Mouse (Mus musculus): Measurements from ENCODE around the gene Arhgap33. TPM values are rescaled to one million over a fixed set of nuclear protein-coding genes. Genes with fewer than 3 reads are reported as not detected.

Arhgap33 gene
- total RNA-seq (2023; ENCODE audit: inconsistent age) = 11.3 to 15.9 TPM (median 12.8 TPM) in 4 replicates

GRCm38 (mm10) chr7:30534633-30535577, at the start of gene Arhgap33:
Gene Arhgap33 (minus strand): TSS chr7:30535060.

GRCm38 (mm10) chr7:30564970-30565571, 30.2 kb upstream of the Arhgap33 start, which contains the start of gene Igflr1:
Gene Igflr1 (plus strand): TSS chr7:30565427.

GRCm38 (mm10) chr7:30563117-30563905, 28.5 kb upstream of the Arhgap33 start, which contains the start of the genes U2af1l4, Gm49396 and Psenen:
Gene U2af1l4 (plus strand): TSS chr7:30563301.
Gene Gm49396 (plus strand): TSS chr7:30563344.
Gene Psenen (minus strand): TSS chr7:30563627.

GRCm38 (mm10) chr7:30559443-30559954, 24.6 kb upstream of the Arhgap33 start, which contains the start of gene Lin37:
Gene Lin37 (minus strand): TSS chr7:30559838.

GRCm38 (mm10) chr7:30552102-30553020, 17.5 kb upstream of the Arhgap33 start, which contains the start of the genes Hspb6 and Proser3:
Gene Hspb6 (plus strand): TSS chr7:30552178.
Gene Proser3 (minus strand): TSS chr7:30552299.

GRCm38 (mm10) chr7:30493401-30493931, 41.4 kb downstream of the Arhgap33 start, which contains the start of gene Prodh2:
Gene Prodh2 (plus strand): TSS chr7:30493622.

Other genes starting within 250 kb of the Arhgap33 start
- gene Clip3, start 243.3 kb downstream of the Arhgap33 start, total RNA-seq (2023; ENCODE audit: inconsistent age) = not detected in 4 replicates
- gene Alkbh6, start 226.3 kb downstream of the Arhgap33 start, total RNA-seq (2023; ENCODE audit: inconsistent age) = 78.4 to 86.3 TPM (median 81.5 TPM) in 4 replicates
- 6.4 to 7.9 TPM (median 6.8 TPM) in 4 replicates for gene Syne4, start 220.3 kb downstream of the Arhgap33 start, total RNA-seq (2023; ENCODE audit: inconsistent age)
- 4.3 to 7.0 TPM (median 5.0 TPM) in 4 replicates for gene E130208F15Rik, start 213.3 kb downstream of the Arhgap33 start, total RNA-seq (2023; ENCODE audit: inconsistent age)
- 17.6 to 23.6 TPM (median 21.4 TPM) in 4 replicates for gene Sdhaf1, start 211.2 kb downstream of the Arhgap33 start, total RNA-seq (2023; ENCODE audit: inconsistent age)
- not detected in 4 replicates for gene Lrfn3, start 172.3 kb downstream of the Arhgap33 start, total RNA-seq (2023; ENCODE audit: inconsistent age)
- gene Tyrobp, start 121.3 kb downstream of the Arhgap33 start, total RNA-seq (2023; ENCODE audit: inconsistent age) = 70.1 to 84.0 TPM (median 75.8 TPM) in 4 replicates
- gene Hcst, start 115.2 kb downstream of the Arhgap33 start, total RNA-seq (2023; ENCODE audit: inconsistent age) = 39.7 to 48.5 TPM (median 46.1 TPM) in 4 replicates
- 301 to 337 TPM (median 313 TPM) in 4 replicates for gene Nfkbid, start 113.3 kb downstream of the Arhgap33 start, total RNA-seq (2023; ENCODE audit: inconsistent age)
- gene Aplp1, start 89.5 kb downstream of the Arhgap33 start, total RNA-seq (2023; ENCODE audit: inconsistent age) = not detected in 4 replicates
- gene Kirrel2, start 77.4 kb downstream of the Arhgap33 start, total RNA-seq (2023; ENCODE audit: inconsistent age) = not detected in 4 replicates
- not detected in 4 replicates for gene Nphs1, start 76.7 kb downstream of the Arhgap33 start, total RNA-seq (2023; ENCODE audit: inconsistent age)
- not detected in 4 replicates for gene Prodh2, start 41.4 kb downstream of the Arhgap33 start, total RNA-seq (2023; ENCODE audit: inconsistent age)
- 1.6 to 3.7 TPM (median 2.0 TPM) in 4 replicates for gene Hspb6, start 17.1 kb upstream of the Arhgap33 start, total RNA-seq (2023; ENCODE audit: inconsistent age)
- 11.8 to 20.0 TPM (median 14.2 TPM) in 4 replicates for gene Proser3, start 17.2 kb upstream of the Arhgap33 start, total RNA-seq (2023; ENCODE audit: inconsistent age)
- 38.2 to 49.8 TPM (median 44.0 TPM) in 4 replicates for gene Lin37, start 24.8 kb upstream of the Arhgap33 start, total RNA-seq (2023; ENCODE audit: inconsistent age)
- gene U2af1l4, start 28.2 kb upstream of the Arhgap33 start, total RNA-seq (2023; ENCODE audit: inconsistent age) = 98.1 to 127 TPM (median 108 TPM) in 4 replicates
- 9.7 to 14.5 TPM (median 10.9 TPM) in 4 replicates for gene Gm49396, start 28.3 kb upstream of the Arhgap33 start, total RNA-seq (2023; ENCODE audit: inconsistent age)
- 130 to 155 TPM (median 145 TPM) in 4 replicates for gene Psenen, start 28.6 kb upstream of the Arhgap33 start, total RNA-seq (2023; ENCODE audit: inconsistent age)
- 7.7 to 12.0 TPM (median 8.8 TPM) in 4 replicates for gene Igflr1, start 30.4 kb upstream of the Arhgap33 start, total RNA-seq (2023; ENCODE audit: inconsistent age)
- gene Kmt2b, start 53.7 kb upstream of the Arhgap33 start, total RNA-seq (2023; ENCODE audit: inconsistent age) = 95.8 to 120 TPM (median 111 TPM) in 4 replicates
- gene Zbtb32, start 63.8 kb upstream of the Arhgap33 start, total RNA-seq (2023; ENCODE audit: inconsistent age) = 1.0 to 1.6 TPM (median 1.2 TPM) in 4 replicates
- gene Upk1a, start 77.8 kb upstream of the Arhgap33 start, total RNA-seq (2023; ENCODE audit: inconsistent age) = 0.48 to 0.71 TPM (median 0.48 TPM) in 3 of 4 replicates, not detected in the other
- 203 to 268 TPM (median 215 TPM) in 4 replicates for gene Cox6b1, start 91.1 kb upstream of the Arhgap33 start, total RNA-seq (2023; ENCODE audit: inconsistent age)
- gene Etv2, start 100.8 kb upstream of the Arhgap33 start, total RNA-seq (2023; ENCODE audit: inconsistent age) = not detected in 4 replicates
- gene Rbm42, start 115.3 kb upstream of the Arhgap33 start, total RNA-seq (2023; ENCODE audit: inconsistent age) = 91.1 to 103 TPM (median 95.7 TPM) in 4 replicates
- 54.9 to 62.9 TPM (median 59.7 TPM) in 4 replicates for gene Haus5, start 129.9 kb upstream of the Arhgap33 start, total RNA-seq (2023; ENCODE audit: inconsistent age)
- not detected in 4 replicates for gene Pmis2, start 136.5 kb upstream of the Arhgap33 start, total RNA-seq (2023; ENCODE audit: inconsistent age)
- not detected in 4 replicates for gene 2200002J24Rik, start 163.9 kb upstream of the Arhgap33 start, total RNA-seq (2023; ENCODE audit: inconsistent age)
- gene Atp4a, start 177.1 kb upstream of the Arhgap33 start, total RNA-seq (2023; ENCODE audit: inconsistent age) = 0.30 to 1.6 TPM (median 0.54 TPM) in 4 replicates
- gene Tmem147, start 194.5 kb upstream of the Arhgap33 start, total RNA-seq (2023; ENCODE audit: inconsistent age) = 43.1 to 54.2 TPM (median 51.1 TPM) in 4 replicates
- not detected in 4 replicates for gene Gapdhs, start 208.6 kb upstream of the Arhgap33 start, total RNA-seq (2023; ENCODE audit: inconsistent age)
- 2.7 to 5.7 TPM (median 2.9 TPM) in 4 replicates for gene Sbsn, start 216.4 kb upstream of the Arhgap33 start, total RNA-seq (2023; ENCODE audit: inconsistent age)
- gene Dmkn, start 228.7 kb upstream of the Arhgap33 start, total RNA-seq (2023; ENCODE audit: inconsistent age) = not detected in 4 replicates